Mouse (Mus musculus) ES-E14 (cell line): ENCODE measurements at regions not wholly inside any gene's neighbourhood (a gene's known extent, or its start where the extent isn't known, plus 50 kb on each side); places are given as distances from the start of the nearest gene placed in this dataset.

Experiments used
- DNase-seq: peaks from one replicate; pipeline ENCODE4 v3.0.0-alpha.2; 2013; ENCODE audit warnings: low read depth, low spot score
- H3K27ac ChIP-seq: 2 replicates; pipeline ENCODE4 v1.5.1; 2012; ENCODE audit warnings: low read depth, mild to moderate bottlenecking, low read length, moderate library complexity, mixed read lengths; ENCODE audit not compliant: poor library complexity, insufficient read depth, severe bottlenecking
- H3K36me3 ChIP-seq: 2 replicates; pipeline ENCODE4 v1.6.1; 2012; ENCODE audit warnings: mild to moderate bottlenecking, low read length, moderate library complexity, mixed read lengths; ENCODE audit not compliant: control insufficient read depth, poor library complexity, insufficient read depth, severe bottlenecking
- H3K4me1 ChIP-seq, 2 experiments: fragments of 150-350 bp in 1 of 2; sonication (generic) in 1 of 2; 2 replicates each; pipeline ENCODE4 v1.6.1; 2012; ENCODE audit warnings: low read length in 2 of 2, mild to moderate bottlenecking in 1 of 2, mixed read lengths in 1 of 2; ENCODE audit not compliant: control insufficient read depth in 2 of 2, insufficient read depth in 2 of 2, poor library complexity in 1 of 2
- H3K4me3 ChIP-seq, 2 experiments: fragments of 150-350 bp in 1 of 2; sonication (generic) in 1 of 2; 2 replicates each; pipeline ENCODE4 v1.5.1; 2012; ENCODE audit warnings: low read length in 2 of 2, low read depth in 1 of 2, mild to moderate bottlenecking in 1 of 2, mixed read lengths in 1 of 2; ENCODE audit not compliant: insufficient read depth in 1 of 2, poor library complexity in 1 of 2, severe bottlenecking in 1 of 2
- H3K9ac ChIP-seq: 2 replicates; pipeline ENCODE4 v1.6.1; 2012; ENCODE audit warnings: low read depth, mild to moderate bottlenecking, low read length, mixed read lengths; ENCODE audit not compliant: poor library complexity, insufficient read depth, severe bottlenecking
- H3K9me3 ChIP-seq: fragments of 150-350 bp; sonication (generic); 2 replicates; pipeline ENCODE4 v1.6.1; 2012; ENCODE audit warnings: low read depth, mild to moderate bottlenecking, low read length; ENCODE audit not compliant: control insufficient read depth, insufficient read depth
- CHD2 ChIP-seq: IDR thresholded peaks from 2 replicates; pipeline ENCODE4 v1.6.1; 2014; ENCODE audit warnings: mild to moderate bottlenecking, low read depth, low read length, inconsistent platforms
- HCFC1 ChIP-seq: IDR thresholded peaks from 2 replicates; pipeline ENCODE4 v1.6.1; 2012; ENCODE audit warnings: low read length, inconsistent platforms, borderline replicate concordance; ENCODE audit not compliant: insufficient read depth
- MAFK ChIP-seq: IDR thresholded peaks from 2 replicates; pipeline ENCODE4 v1.6.1; 2014; ENCODE audit warnings: mild to moderate bottlenecking, low read depth, low read length, inconsistent platforms; ENCODE audit not compliant: insufficient read depth
- ZC3H11A ChIP-seq: IDR thresholded peaks from 2 replicates; pipeline ENCODE4 v1.6.1; 2012; ENCODE audit warnings: low read depth, mild to moderate bottlenecking, inconsistent platforms, low read length, borderline replicate concordance
- ZNF384 ChIP-seq: IDR thresholded peaks from 2 replicates; pipeline ENCODE4 v1.6.1; 2012; ENCODE audit warnings: low read depth, low read length, inconsistent platforms
- in situ Hi-C, 2 experiments: fragments of 600-800 bp; cut with MboI; formaldehyde crosslinking; loops; one replicate each; pipeline ENCODE4 v1.15.1; 2025; ENCODE audit warnings: low sequenced_read_pairs in 2 of 2, inconsistent platforms in 1 of 2; ENCODE audit not compliant: unreplicated experiment in 2 of 2

- Histone ChIP-seq H3K27ac (no peak overlapping the region), H3K4me1 (peaks cover 0 to 5% of the 10 kb centered on the region in 2 experiments; a peak in 1 of 4 replicates), H3K36me3 (no peaks in the 10 kb centered on the region), H3K9ac (no peak overlapping the region), H3K9me3 (no peaks in the 10 kb centered on the region), H3K4me3 (no peak overlapping the region)
- DNase-seq: no peak
- in situ Hi-C loops: no loop called here
- TF ChIP-seq CHD2: no peak
- no peak for TF ChIP-seq ZC3H11A
- TF ChIP-seq ZNF384: no peak
- TF ChIP-seq MAFK: no peak
Observed at GRCm38 (mm10) chr5:144642766-144643165, 97.1 kb downstream of the Nptx2 start.

GRCm38 (mm10) chr5:144643438-144643837 is 97.7 kb downstream of the Nptx2 start:
- Histone ChIP-seq H3K27ac (no peak overlapping the region), H3K36me3 (no peaks in the 10 kb centered on the region), H3K4me3 (no peak overlapping the region), H3K9me3 (no peaks in the 10 kb centered on the region), H3K4me1 (peaks cover 0 to 5% of the 10 kb centered on the region in 2 experiments; a peak in 1 of 4 replicates), H3K9ac (no peak overlapping the region)
- in situ Hi-C loops: no loop called here
- DNase-seq: no peak
- no peak for TF ChIP-seq ZC3H11A
- no peak for TF ChIP-seq MAFK
- no peak for TF ChIP-seq CHD2
- TF ChIP-seq HCFC1: no peak
- TF ChIP-seq ZNF384: no peak

GRCm38 (mm10) chr5:144645367-144645766 is 99.7 kb downstream of the Nptx2 start:
- Histone ChIP-seq H3K4me3 (no peak overlapping the region), H3K4me1 (peaks cover 0 to 5% of the 10 kb centered on the region in 2 experiments; a peak in 1 of 4 replicates), H3K27ac (no peak overlapping the region), H3K9ac (no peak overlapping the region), H3K36me3 (no peaks in the 10 kb centered on the region), H3K9me3 (no peaks in the 10 kb centered on the region)
- in situ Hi-C loops: no loop called here
- no peak for TF ChIP-seq HCFC1
- no peak for TF ChIP-seq CHD2
- no peak for TF ChIP-seq MAFK
- no peak for TF ChIP-seq ZNF384
- TF ChIP-seq ZC3H11A: no peak
- no peak for DNase-seq

GRCm38 (mm10) chr5:144647311-144648104 is 101.8 kb downstream of the Nptx2 start:
- Histone ChIP-seq H3K9me3 (no peaks in the 10 kb centered on the region), H3K36me3 (no peaks in the 10 kb centered on the region), H3K4me3 (no peak overlapping the region), H3K4me1 (peaks cover 0 to 5% of the 10 kb centered on the region in 2 experiments; a peak in 1 of 4 replicates), H3K9ac (no peak overlapping the region), H3K27ac (no peak overlapping the region)
- TF ChIP-seq ZC3H11A: no peak
- DNase-seq: no peak
- in situ Hi-C loops: no loop called here
